Mouse (Mus musculus): Measurements from ENCODE around the gene Dhdh. TPM values are rescaled to one million over a fixed set of nuclear protein-coding genes. Genes with fewer than 3 reads are reported as not detected.
A peak's percentile ranks its signal among the peaks of the same experiment; 100 is the strongest.
"Not testable (repeated sequence)": the region's sequence is repeated elsewhere in the genome, so short reads cannot be mapped to it uniquely, and the experiment has no call there.

Dhdh gene
- polyA plus RNA-seq, 1 experiment: 0.23 TPM

GRCm38 (mm10) chr7:45462325-45462724, 26.3 kb downstream of the Dhdh start:
- Histone ChIP-seq H3K36me3 (replicated peaks; ENCODE audit: low read length) (peaks cover 75% of the 10 kb centered on the region), H3K4me3 (replicated peaks) (peak overlapping the region; percentile 67), H3K4me1 (peaks cover 73% of the 10 kb centered on the region), H3K9me3 (no peaks in the 10 kb centered on the region), H3K27me3 (replicated peaks) (no peaks in the 10 kb centered on the region)
- TF ChIP-seq GATA1 (IDR thresholded peaks at IDR 0.05; ENCODE audit: borderline replicate concordance, low read length) (no peak), FLI1 (IDR thresholded peaks at IDR 0.05; ENCODE audit: low read length) (no peak)

GRCm38 (mm10) chr7:45461781-45462180, 26.8 kb downstream of the Dhdh start:
- peaks cover 73% of the 10 kb centered on the region for H3K4me1 ChIP-seq
- no peaks in the 10 kb centered on the region for H3K9me3 ChIP-seq
- TF ChIP-seq GATA1 (IDR thresholded peaks at IDR 0.05; ENCODE audit: borderline replicate concordance, low read length) (no peak), FLI1 (IDR thresholded peaks at IDR 0.05; ENCODE audit: low read length) (no peak)
- H3K27me3 ChIP-seq (replicated peaks): no peaks in the 10 kb centered on the region
- H3K4me3 ChIP-seq (replicated peaks): peak overlapping the region; percentile 78
- H3K36me3 ChIP-seq (replicated peaks; ENCODE audit: low read length): peaks cover 81% of the 10 kb centered on the region

GRCm38 (mm10) chr7:45461326-45461725, 27.3 kb downstream of the Dhdh start:
- TF ChIP-seq FLI1 (IDR thresholded peaks at IDR 0.05; ENCODE audit: low read length): no peak
- TF ChIP-seq GATA1 (IDR thresholded peaks at IDR 0.05; ENCODE audit: borderline replicate concordance, low read length): no peak
- peaks cover 85% of the 10 kb centered on the region for H3K36me3 ChIP-seq (replicated peaks; ENCODE audit: low read length)

GRCm38 (mm10) chr7:45460860-45461314, 27.7 kb downstream of the Dhdh start:
- Histone ChIP-seq H3K27me3 (replicated peaks) (no peaks in the 10 kb centered on the region), H3K36me3 (replicated peaks; ENCODE audit: low read length) (peaks cover 85% of the 10 kb centered on the region)
- TF ChIP-seq FLI1 (IDR thresholded peaks at IDR 0.05; ENCODE audit: low read length): no peak
- TF ChIP-seq GATA1 (IDR thresholded peaks at IDR 0.05; ENCODE audit: borderline replicate concordance, low read length): 0 out of 3 replicates have a peak, but pooled peaks have one; percentile 12

More at GRCm38 (mm10) chr7:45461326-45461725, 27.3 kb downstream of the Dhdh start:
- Histone ChIP-seq H3K27me3 (replicated peaks) (no peaks in the 10 kb centered on the region), H3K4me3 (replicated peaks) (peak overlapping the region; percentile 91), H3K9me3 (no peaks in the 10 kb centered on the region), H3K4me1 (peaks cover 74% of the 10 kb centered on the region)

GRCm38 (mm10) chr7:45460377-45460776, 28.2 kb downstream of the Dhdh start:
- Histone ChIP-seq H3K9me3 (no peaks in the 10 kb centered on the region), H3K4me1 (peaks cover 69% of the 10 kb centered on the region), H3K27me3 (replicated peaks) (no peaks in the 10 kb centered on the region), H3K4me3 (replicated peaks) (peak overlapping the region; percentile 91), H3K36me3 (replicated peaks; ENCODE audit: low read length) (peaks cover 85% of the 10 kb centered on the region)
- TF ChIP-seq FLI1 (IDR thresholded peaks at IDR 0.05; ENCODE audit: low read length) (no peak), GATA1 (IDR thresholded peaks at IDR 0.05; ENCODE audit: borderline replicate concordance, low read length) (no peak)

More at GRCm38 (mm10) chr7:45460860-45461314, 27.7 kb downstream of the Dhdh start:
- H3K4me3 ChIP-seq (replicated peaks): peak overlapping the region; percentile 91
- H3K4me1 ChIP-seq: peaks cover 73% of the 10 kb centered on the region
- H3K9me3 ChIP-seq: no peaks in the 10 kb centered on the region

- not testable (repeated sequence) for H3K27me3 ChIP-seq (replicated peaks); H3K9me3 ChIP-seq
- peaks cover 68% of the 10 kb centered on the region for H3K4me1 ChIP-seq
- peaks cover 85% of the 10 kb centered on the region for H3K36me3 ChIP-seq (replicated peaks; ENCODE audit: low read length)
- H3K4me3 ChIP-seq (replicated peaks): peak within 1 kb of the TSS; percentile 99
Observed at GRCm38 (mm10) chr7:45459564-45460140, 29.0 kb downstream of the Dhdh start, which contains the start of gene Ftl1. Gene Ftl1, minus strand, starts transcription at chr7:45459884.

- Histone ChIP-seq H3K9me3 (no peaks in the 10 kb centered on the region), H3K4me1 (peaks cover 62% of the 10 kb centered on the region), H3K36me3 (replicated peaks; ENCODE audit: low read length) (peaks cover 86% of the 10 kb centered on the region), H3K27me3 (replicated peaks) (no peaks in the 10 kb centered on the region), H3K4me3 (replicated peaks) (peak overlapping the region; percentile 99)
- TF ChIP-seq FLI1 (IDR thresholded peaks at IDR 0.05; ENCODE audit: low read length): no peak
Observed at GRCm38 (mm10) chr7:45458748-45459563, 29.6 kb downstream of the Dhdh start.

- Histone ChIP-seq H3K27me3 (replicated peaks) (no peaks in the 10 kb centered on the region), H3K36me3 (replicated peaks; ENCODE audit: low read length) (peaks cover 84% of the 10 kb centered on the region), H3K4me1 (peaks cover 47% of the 10 kb centered on the region), H3K4me3 (replicated peaks) (peak overlapping the region; percentile 92), H3K9me3 (no peaks in the 10 kb centered on the region)
- TF ChIP-seq GATA1 (IDR thresholded peaks at IDR 0.05; ENCODE audit: borderline replicate concordance, low read length) (no peak), FLI1 (IDR thresholded peaks at IDR 0.05; ENCODE audit: low read length) (no peak)
Observed at GRCm38 (mm10) chr7:45457204-45458060, 31.2 kb downstream of the Dhdh start.

- H3K27me3 ChIP-seq (replicated peaks): no peaks in the 10 kb centered on the region
- no peak for TF ChIP-seq GATA1 (IDR thresholded peaks at IDR 0.05; ENCODE audit: borderline replicate concordance, low read length)
- TF ChIP-seq FLI1 (IDR thresholded peaks at IDR 0.05; ENCODE audit: low read length): no peak
- H3K9me3 ChIP-seq: no peaks in the 10 kb centered on the region
- peaks cover 84% of the 10 kb centered on the region for H3K36me3 ChIP-seq (replicated peaks; ENCODE audit: low read length)
- peak overlapping the region; percentile 92 for H3K4me3 ChIP-seq (replicated peaks)
- peaks cover 43% of the 10 kb centered on the region for H3K4me1 ChIP-seq
Observed at GRCm38 (mm10) chr7:45456721-45457203, 31.8 kb downstream of the Dhdh start.
